Mouse (Mus musculus) CH12.LX (cell line): ENCODE results near the gene Rpl39l. TPM values are rescaled to one million over a fixed set of nuclear protein-coding genes. Genes with fewer than 3 reads are reported as not detected.

Source experiments
- DNase-seq: peaks from one replicate; pipeline ENCODE4 v3.0.0-alpha.2; 2013; ENCODE audit errors: extremely low read depth
- H3K27ac ChIP-seq: 2 replicates; pipeline ENCODE4 v1.5.1; 2012; ENCODE audit warnings: low read depth, mild to moderate bottlenecking, control low read depth, moderate library complexity; ENCODE audit not compliant: insufficient read depth
- H3K27me3 ChIP-seq: replicated peaks from 2 replicates; pipeline ENCODE3; 2012; ENCODE audit warnings: inconsistent platforms
- H3K36me3 ChIP-seq, 2 experiments: replicated peaks in 1 of 2; 2 replicates each; pipeline versions ENCODE3 to v1.6.1; 2012; ENCODE audit warnings: inconsistent platforms in 1 of 2, low read length in 1 of 2, mild to moderate bottlenecking in 1 of 2, mixed read lengths in 1 of 2, moderate library complexity in 1 of 2; ENCODE audit not compliant: control insufficient read depth in 1 of 2, insufficient read depth in 1 of 2
- H3K4me1 ChIP-seq, 2 experiments: 2 replicates each; pipeline ENCODE4 v1.6.1; 2012; ENCODE audit warnings: inconsistent platforms in 1 of 2, moderate library complexity in 1 of 2; ENCODE audit not compliant: insufficient read depth in 2 of 2, control insufficient read depth in 1 of 2
- H3K4me2 ChIP-seq: 2 replicates; pipeline ENCODE4 v1.6.1; 2012; ENCODE audit warnings: low read depth, mild to moderate bottlenecking, control low read depth; ENCODE audit not compliant: poor library complexity, insufficient read depth, severe bottlenecking
- H3K4me3 ChIP-seq, 3 experiments: fragments of 150-350 bp in 1 of 3; sonication (generic) in 1 of 3; replicated peaks in 1 of 3; 2 replicates each; pipeline versions ENCODE3 to v1.5.1; 2011 to 2012; ENCODE audit warnings: low read depth in 2 of 3, low read length in 2 of 3, mild to moderate bottlenecking in 2 of 3, moderate library complexity in 2 of 3, control low read depth in 1 of 3, improper control_type of control experiment in 1 of 3, inconsistent platforms in 1 of 3, mixed read lengths in 1 of 3; ENCODE audit not compliant: poor library complexity in 1 of 3
- H3K79me2 ChIP-seq: replicated peaks from 2 replicates; pipeline ENCODE4 v1.6.1; 2012; ENCODE audit warnings: mild to moderate bottlenecking, moderate library complexity; ENCODE audit not compliant: control insufficient read depth, poor library complexity, insufficient read depth, severe bottlenecking; ENCODE audit errors: extremely low read depth
- H3K9ac ChIP-seq: 2 replicates; pipeline ENCODE4 v1.6.1; 2012; ENCODE audit warnings: low read depth, mild to moderate bottlenecking, control low read depth, moderate library complexity; ENCODE audit not compliant: insufficient read depth
- H3K9me3 ChIP-seq: replicated peaks from 2 replicates; pipeline ENCODE3; 2012; ENCODE audit warnings: low read length, inconsistent platforms, mixed read lengths
- CHD1 ChIP-seq: IDR thresholded peaks from 2 replicates; pipeline ENCODE4 v1.6.1; 2012; ENCODE audit warnings: low read depth, low read length, improper control_type of control experiment, inconsistent platforms
- EP300 ChIP-seq: IDR thresholded peaks from 2 replicates; pipeline ENCODE4 v1.6.1; 2011; ENCODE audit warnings: low read length, improper control_type of control experiment
- ETS1 ChIP-seq: conservative IDR thresholded peaks from 2 replicates; pipeline ENCODE4 v1.6.1; 2012; ENCODE audit warnings: low read depth, mild to moderate bottlenecking, inconsistent platforms, low read length, improper control_type of control experiment, moderate library complexity
- GABPA ChIP-seq: IDR thresholded peaks from 2 replicates; pipeline ENCODE4 v1.6.1; 2012; ENCODE audit warnings: low read depth, low read length, improper control_type of control experiment, inconsistent platforms; ENCODE audit not compliant: insufficient replicate concordance
- HCFC1 ChIP-seq: IDR thresholded peaks from 2 replicates; pipeline ENCODE4 v1.6.1; 2012; ENCODE audit warnings: low read depth, mild to moderate bottlenecking, inconsistent platforms, low read length, improper control_type of control experiment
- IRF4 ChIP-seq: IDR thresholded peaks from 2 replicates; pipeline ENCODE4 v1.6.1; 2014; ENCODE audit warnings: low read depth, mild to moderate bottlenecking, inconsistent platforms, low read length, improper control_type of control experiment
- JUND ChIP-seq: conservative IDR thresholded peaks from 2 replicates; pipeline ENCODE4 v1.6.1; 2011; ENCODE audit warnings: low read depth, low read length, improper control_type of control experiment
- KAT2A ChIP-seq: IDR thresholded peaks from 2 replicates; pipeline ENCODE4 v1.6.1; 2012; ENCODE audit warnings: low read length, improper control_type of control experiment, inconsistent platforms; ENCODE audit not compliant: insufficient replicate concordance
- MAFK ChIP-seq: IDR thresholded peaks from 2 replicates; pipeline ENCODE4 v1.6.1; 2011; ENCODE audit warnings: low read length, improper control_type of control experiment; ENCODE audit not compliant: insufficient replicate concordance
- MXI1 ChIP-seq: IDR thresholded peaks from 2 replicates; pipeline ENCODE4 v1.6.1; 2011; ENCODE audit warnings: mild to moderate bottlenecking, low read depth, low read length, improper control_type of control experiment
- POLR2A ChIP-seq: IDR thresholded peaks from 2 replicates; pipeline ENCODE4 v1.6.1; 2011; ENCODE audit warnings: low read depth, mild to moderate bottlenecking, improper control_type of control experiment, low read length
- POLR2AphosphoS2 ChIP-seq: IDR thresholded peaks from 2 replicates; pipeline ENCODE4 v1.6.1; 2011; ENCODE audit warnings: low read depth, low read length, improper control_type of control experiment
- RAD21 ChIP-seq: IDR thresholded peaks from 2 replicates; pipeline ENCODE4 v1.6.1; 2011; ENCODE audit warnings: low read depth, mild to moderate bottlenecking, low read length, improper control_type of control experiment, moderate library complexity
- RCOR1 ChIP-seq: conservative IDR thresholded peaks from 2 replicates; pipeline ENCODE4 v1.6.1; 2012; ENCODE audit warnings: low read depth, mild to moderate bottlenecking, inconsistent platforms, low read length, improper control_type of control experiment
- SIN3A ChIP-seq: IDR thresholded peaks from 2 replicates; pipeline ENCODE4 v1.6.1; 2012; ENCODE audit warnings: low read length, improper control_type of control experiment, inconsistent platforms
- TCF12 ChIP-seq: IDR thresholded peaks from 2 replicates; pipeline ENCODE4 v1.6.1; 2014; ENCODE audit warnings: low read depth, mild to moderate bottlenecking, inconsistent platforms, low read length, improper control_type of control experiment
- UBTF ChIP-seq: IDR thresholded peaks from 2 replicates; pipeline ENCODE4 v1.6.1; 2012; ENCODE audit warnings: low read depth, mild to moderate bottlenecking, inconsistent platforms, low read length, improper control_type of control experiment, moderate library complexity
- USF2 ChIP-seq: conservative IDR thresholded peaks from 2 replicates; pipeline ENCODE4 v1.6.1; 2011; ENCODE audit warnings: low read depth, low read length, improper control_type of control experiment
- ZC3H11A ChIP-seq: IDR thresholded peaks from 2 replicates; pipeline ENCODE4 v1.6.1; 2012; ENCODE audit warnings: low read depth, mild to moderate bottlenecking, inconsistent platforms, low read length, improper control_type of control experiment
- ZMIZ1 ChIP-seq: IDR thresholded peaks from 2 replicates; pipeline ENCODE4 v1.6.1; 2012; ENCODE audit warnings: low read depth, mild to moderate bottlenecking, inconsistent platforms, low read length, improper control_type of control experiment
- dilution Hi-C: fragments of 300-500 bp; cut with MboI; formaldehyde crosslinking; loops from 2 replicates; pipeline ENCODE4 v1.14.3; 2020; ENCODE audit warnings: low sequenced_read_pairs; ENCODE audit not compliant: extremely low pct_unique_long_range_greater_than_20kb, extremely low pct_ligation_motif_present
- in situ Hi-C: fragments of 300-500 bp; cut with MboI; formaldehyde crosslinking; loops from 3 replicates; pipeline ENCODE4 v1.14.3; 2019; ENCODE audit warnings: low sequenced_read_pairs, low pct_ligation_motif_present, low pct_unique_long_range_greater_than_20kb, mixed read lengths
- polyA plus RNA-seq: library from polyadenylated mRNA; unstranded; fragments of >175 nt; gene quantifications from 2 replicates; pipeline ENCODE4 v1.2.1, GENCODE M21; 2012; ENCODE audit warnings: low read depth; ENCODE audit not compliant: insufficient read length
- total RNA-seq, 2 experiments: library from RNA; depleted of rRNA; stranded (reverse); fragments of 300-350 nt in 1 of 2; fragments of >200 nt in 1 of 2; gene quantifications; 2 replicates each; pipeline ENCODE4 v1.2.3; 2012 to 2014

Gene Rpl39l
- total and polyA plus RNA-seq, 3 experiments = 7.3 to 16.2 (median 10.2) TPM

DNA sequence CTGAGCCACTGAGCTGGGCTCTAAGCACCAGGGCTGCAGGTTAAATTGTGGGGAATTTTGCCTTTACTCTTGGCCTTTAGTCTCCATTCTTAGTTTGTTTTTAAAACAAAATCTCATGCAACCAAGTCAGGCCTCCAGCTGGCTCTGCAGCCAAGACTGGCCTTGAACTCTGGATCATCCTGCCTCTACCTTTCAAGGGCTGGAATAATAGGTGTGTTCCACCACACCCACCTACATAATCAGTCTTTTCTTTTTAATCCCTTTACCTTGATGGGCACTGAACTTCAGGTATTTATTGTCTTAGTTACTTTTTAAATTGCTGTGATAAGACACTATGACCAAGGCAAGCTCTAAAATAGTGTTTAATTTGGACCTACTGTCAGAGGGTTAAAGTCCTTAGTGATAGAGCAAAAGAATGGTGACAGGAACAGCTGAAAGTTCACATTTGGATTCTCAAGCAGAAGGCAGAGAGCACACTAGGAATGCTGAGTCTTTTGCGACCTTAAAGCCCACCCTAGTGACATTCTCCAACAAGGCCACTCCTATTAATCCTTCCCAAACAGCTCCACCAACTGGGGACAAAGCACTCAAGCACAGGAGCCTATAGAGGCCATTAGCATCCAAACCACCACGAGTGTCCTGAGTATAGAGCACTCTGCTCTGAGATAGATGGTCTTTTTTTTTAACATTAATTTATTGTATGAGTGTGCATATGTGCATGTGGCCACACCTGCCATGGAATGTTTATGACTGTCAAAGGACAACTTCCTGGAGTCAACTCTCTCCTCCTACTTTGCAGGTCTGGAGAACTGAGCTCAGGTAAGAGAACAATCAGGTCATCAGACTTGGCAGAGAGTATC is 40.7 kb upstream of the Rpl39l start:
- no peak for DNase-seq
- H3K27ac ChIP-seq = no peak overlapping the region
- no peak overlapping the region for H3K9ac ChIP-seq
- H3K27me3 ChIP-seq = no peaks in the 10 kb centered on the region
- H3K9me3 ChIP-seq = peaks cover 10% of the 10 kb centered on the region
- no peak for TF ChIP-seq MAFK
- no peak for TF ChIP-seq GABPA
- TF ChIP-seq KAT2A = no peak
- no peak overlapping the region for H3K4me2 ChIP-seq
- H3K4me3 ChIP-seq = no peak overlapping the region
- dilution Hi-C loops = no loop called here
- H3K36me3 ChIP-seq = no peaks in the 10 kb centered on the region
- in situ Hi-C loops = no loop called here
- H3K79me2 ChIP-seq = no peaks in the 10 kb centered on the region
- H3K4me1 ChIP-seq = no peaks in the 10 kb centered on the region

DNA sequence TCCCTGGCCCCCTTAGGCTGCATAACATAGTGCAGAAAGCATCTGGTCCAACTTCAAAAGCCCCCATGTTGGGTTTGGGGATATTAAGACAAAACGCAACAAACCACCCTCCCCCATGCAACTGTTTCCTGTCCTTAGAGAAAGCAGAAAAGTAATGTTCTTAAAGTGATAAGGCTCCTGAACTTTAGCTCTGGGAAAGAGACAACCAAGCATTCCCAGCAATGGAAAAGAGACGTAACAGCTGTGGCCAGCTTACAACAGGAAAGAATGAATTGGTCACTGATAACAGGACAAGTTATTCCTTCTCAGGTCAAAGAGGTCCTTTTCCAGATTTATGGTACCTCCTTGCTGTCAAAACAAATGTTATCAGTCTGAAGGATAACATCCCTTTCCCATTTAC is 26.9 kb upstream of the Rpl39l start:
- dilution Hi-C loops = no loop called here
- in situ Hi-C loops = no loop called here
- TF ChIP-seq ZMIZ1 = no peak
- no peak for TF ChIP-seq RCOR1
- TF ChIP-seq HCFC1 = no peak
- TF ChIP-seq SIN3A = no peak
- Histone ChIP-seq H3K36me3 (no peaks in the 10 kb centered on the region), H3K4me2 (no peak overlapping the region), H3K27me3 (no peaks in the 10 kb centered on the region), H3K4me3 (no peak overlapping the region), H3K9ac (no peak overlapping the region), H3K4me1 (peaks cover 2 to 14% of the 10 kb centered on the region in 2 experiments; a peak in 3 of 4 replicates), H3K27ac (no peak overlapping the region), H3K79me2 (no peaks in the 10 kb centered on the region), H3K9me3 (no peaks in the 10 kb centered on the region)
- no peak for DNase-seq

DNA sequence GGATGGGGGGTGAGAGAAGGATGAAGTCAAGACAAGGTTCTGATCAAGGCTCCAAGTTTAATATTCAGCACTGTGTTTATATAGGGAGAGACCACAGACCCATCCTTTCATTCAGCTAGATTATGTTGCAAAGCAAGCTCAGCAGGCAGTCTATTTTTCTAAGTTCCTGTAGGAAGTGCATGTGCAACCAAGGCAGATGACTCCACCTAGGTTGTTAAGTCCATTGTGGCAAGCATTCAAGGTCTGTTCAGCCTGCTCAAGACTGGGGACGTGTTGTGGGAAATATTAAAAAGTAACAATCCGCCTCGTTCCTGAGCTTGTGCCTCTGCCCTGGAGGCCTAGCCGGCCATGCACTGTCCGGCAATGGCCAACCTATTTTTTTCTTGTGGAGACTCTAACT is 22.6 kb upstream of the Rpl39l start:
- Histone ChIP-seq H3K9ac (no peak overlapping the region), H3K79me2 (no peaks in the 10 kb centered on the region), H3K9me3 (no peaks in the 10 kb centered on the region), H3K36me3 (no peaks in the 10 kb centered on the region), H3K27ac (no peak overlapping the region), H3K27me3 (no peaks in the 10 kb centered on the region), H3K4me3 (no peak overlapping the region), H3K4me1 (peaks cover 2 to 14% of the 10 kb centered on the region in 2 experiments; a peak in 3 of 4 replicates), H3K4me2 (no peak overlapping the region)
- DNase-seq = no peak
- in situ Hi-C loops = no loop called here
- dilution Hi-C loops = no loop called here
- TF ChIP-seq EP300 (no peak), CHD1 (no peak), ZC3H11A (no peak), MXI1 (no peak), KAT2A (no peak), ETS1 (no peak), USF2 (no peak), IRF4 (no peak), POLR2AphosphoS2 (no peak), POLR2A (no peak), JUND (no peak), UBTF (no peak), RAD21 (no peak), TCF12 (no peak), SIN3A (no peak)
